Mouse (Mus musculus): ENCODE results near the gene Krt24. TPM values are rescaled to one million over a fixed set of nuclear protein-coding genes. Genes with fewer than 3 reads are reported as not detected.

Krt24 gene
- not detected in 2 replicates for polyA plus RNA-seq (2014; fragmentation: Nextera tagmentation; extraction: Ambion mirVana)

DNA sequence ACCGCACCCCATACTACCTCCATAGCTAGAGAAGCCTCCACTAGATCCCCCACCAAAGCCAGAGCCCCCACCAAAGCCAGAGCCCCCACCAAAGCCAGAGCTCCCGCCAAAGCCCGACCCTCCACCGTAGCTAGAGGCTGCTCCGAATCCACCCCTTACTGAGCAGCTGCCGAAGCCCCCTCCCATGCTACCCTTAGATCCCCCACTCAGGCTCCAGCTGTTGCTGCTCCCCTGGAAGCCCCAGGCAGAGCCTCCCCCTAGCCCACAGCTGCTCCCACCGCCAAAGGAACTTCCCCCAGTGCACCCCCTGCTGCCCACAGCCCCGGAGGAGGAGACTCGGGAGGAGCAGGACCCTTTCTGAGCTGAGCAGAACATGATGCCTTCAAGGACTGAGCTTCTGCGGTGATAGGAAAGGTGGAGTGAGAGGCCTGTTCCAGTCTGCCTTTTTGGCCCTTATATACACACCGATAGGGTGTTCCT, at the start of gene Krt24:
Krt24 (minus strand) TSS at position 430 of the 480 bp plus-strand sequence.
- Histone ChIP-seq H3K27me3 (replicated peaks; ENCODE audit: control insufficient read depth, insufficient read depth, low read length) (no peaks in the 10 kb centered on the region), H3K9ac (ENCODE audit: low read length) (no peak within 1 kb of the TSS), H3K4me2 (ENCODE audit: low read length) (no peak within 1 kb of the TSS), H3K36me3 (ENCODE audit: control insufficient read depth, insufficient read depth, low read length) (no peaks in the 10 kb centered on the region), H3K27ac (ENCODE audit: low read depth) (no peak within 1 kb of the TSS), H3K4me3 (ENCODE audit: low read depth, low read length) (no peak within 1 kb of the TSS), H3K9me3 (ENCODE audit: control insufficient read depth, low read length) (no peaks in the 10 kb centered on the region), H3K4me1 (replicated peaks; ENCODE audit: control insufficient read depth, insufficient read depth, low read length) (no peaks in the 10 kb centered on the region)
- DNase-seq (ENCODE audit: low spot score) (no peak), ATAC-seq (replicated peaks; ENCODE audit: low FRiP score, low TSS enrichment, low read depth) (no peak)
- 37% methylated on average over 11 of the region's 11 CpGs for WGBS

GRCm38 (mm10) chr11:99333426-99333825, 48.4 kb upstream of the Krt24 start:
- Histone ChIP-seq H3K4me2 (ENCODE audit: low read length) (no peak overlapping the region), H3K27me3 (replicated peaks; ENCODE audit: control insufficient read depth, insufficient read depth, low read length) (no peaks in the 10 kb centered on the region), H3K4me3 (ENCODE audit: low read depth, low read length) (no peak overlapping the region), H3K36me3 (ENCODE audit: control insufficient read depth, insufficient read depth, low read length) (no peaks in the 10 kb centered on the region), H3K9ac (ENCODE audit: low read length) (no peak overlapping the region), H3K27ac (ENCODE audit: low read depth) (no peak overlapping the region), H3K9me3 (ENCODE audit: control insufficient read depth, low read length) (no peaks in the 10 kb centered on the region), H3K4me1 (replicated peaks; ENCODE audit: control insufficient read depth, insufficient read depth, low read length) (no peaks in the 10 kb centered on the region)
- DNase-seq (ENCODE audit: low spot score) = no peak
- ATAC-seq (replicated peaks; ENCODE audit: low FRiP score, low TSS enrichment, low read depth) = no peak
- 52% methylated on average over 13 of the region's 13 CpGs for WGBS

DNA sequence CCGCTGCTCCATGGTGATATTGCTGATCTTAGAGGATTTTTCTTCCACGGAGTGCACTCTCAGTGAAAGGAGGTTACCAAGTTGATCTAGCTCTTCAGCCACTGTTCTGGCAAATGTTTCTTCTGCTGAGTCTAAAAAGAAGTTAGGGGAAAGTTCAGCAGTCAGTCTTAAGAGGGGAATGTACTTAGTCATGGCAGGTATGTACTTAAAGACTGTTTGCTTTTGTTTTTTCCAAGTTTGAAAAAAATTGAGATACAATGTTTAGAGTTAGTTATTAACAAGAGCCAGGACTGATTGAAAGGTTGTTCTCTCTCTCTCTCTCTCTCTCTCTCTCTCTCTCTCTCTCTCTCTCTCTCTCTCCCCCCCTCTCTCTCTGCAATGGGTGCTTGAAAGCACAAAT, 44.6 kb upstream of the Krt24 start:
- Histone ChIP-seq H3K4me2 (ENCODE audit: low read length) (no peak overlapping the region), H3K36me3 (ENCODE audit: control insufficient read depth, insufficient read depth, low read length) (no peaks in the 10 kb centered on the region), H3K9ac (ENCODE audit: low read length) (no peak overlapping the region), H3K27ac (ENCODE audit: low read depth) (no peak overlapping the region), H3K4me1 (replicated peaks; ENCODE audit: control insufficient read depth, insufficient read depth, low read length) (no peaks in the 10 kb centered on the region), H3K9me3 (ENCODE audit: control insufficient read depth, low read length) (no peaks in the 10 kb centered on the region), H3K27me3 (replicated peaks; ENCODE audit: control insufficient read depth, insufficient read depth, low read length) (no peaks in the 10 kb centered on the region), H3K4me3 (ENCODE audit: low read depth, low read length) (no peak overlapping the region)
- WGBS = 41% methylated on average over 2 of the region's 2 CpGs
- DNase-seq (ENCODE audit: low spot score) = no peak
- no peak for ATAC-seq (replicated peaks; ENCODE audit: low FRiP score, low TSS enrichment, low read depth)

GRCm38 (mm10) chr11:99322851-99323250, 37.8 kb upstream of the Krt24 start, which contains the start of gene Krt25:
Gene Krt25 (minus strand): TSS chr11:99322951.
- no peaks in the 10 kb centered on the region; the same call in 1 of the 2 replicates for H3K4me1 ChIP-seq (replicated peaks; ENCODE audit: control insufficient read depth, insufficient read depth, low read length)
- H3K4me2 ChIP-seq (ENCODE audit: low read length) = no peak within 1 kb of the TSS
- H3K27me3 ChIP-seq (replicated peaks; ENCODE audit: control insufficient read depth, insufficient read depth, low read length) = no peaks in the 10 kb centered on the region
- H3K9me3 ChIP-seq (ENCODE audit: control insufficient read depth, low read length) = no peaks in the 10 kb centered on the region
- no peak within 1 kb of the TSS for H3K9ac ChIP-seq (ENCODE audit: low read length)
- DNase-seq (ENCODE audit: low spot score) (no peak), ATAC-seq (replicated peaks; ENCODE audit: low FRiP score, low TSS enrichment, low read depth) (no peak)
- no peaks in the 10 kb centered on the region for H3K36me3 ChIP-seq (ENCODE audit: control insufficient read depth, insufficient read depth, low read length)
- H3K4me3 ChIP-seq (ENCODE audit: low read depth, low read length) = no peak within 1 kb of the TSS
- WGBS = 90% methylated on average over 11 of the region's 11 CpGs
- no peak within 1 kb of the TSS for H3K27ac ChIP-seq (ENCODE audit: low read depth)

DNA sequence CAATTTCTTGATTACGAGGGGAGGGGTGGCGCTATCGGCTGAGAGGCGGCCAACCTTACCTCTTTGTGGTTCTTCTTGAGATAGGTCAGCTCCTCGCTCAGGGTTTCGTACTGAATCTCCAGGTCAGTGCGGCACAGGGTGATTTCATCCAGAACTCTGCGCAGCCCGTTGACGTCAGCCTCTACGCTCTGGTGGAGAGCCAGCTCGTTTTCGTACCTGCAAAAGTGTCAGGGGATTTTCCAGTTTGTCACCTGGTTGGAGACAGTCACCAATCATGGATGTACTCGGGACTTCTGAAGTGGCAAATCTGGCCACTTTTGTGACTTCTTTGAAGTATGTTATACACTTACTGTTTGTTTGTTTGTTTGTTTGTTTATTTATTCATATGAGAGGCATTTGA, 36.0 kb upstream of the Krt24 start:
- no peak for ATAC-seq (replicated peaks; ENCODE audit: low FRiP score, low TSS enrichment, low read depth)
- Histone ChIP-seq H3K36me3 (ENCODE audit: control insufficient read depth, insufficient read depth, low read length) (no peaks in the 10 kb centered on the region), H3K4me2 (ENCODE audit: low read length) (no peak overlapping the region), H3K27ac (ENCODE audit: low read depth) (no peak overlapping the region), H3K9me3 (ENCODE audit: control insufficient read depth, low read length) (no peaks in the 10 kb centered on the region), H3K9ac (ENCODE audit: low read length) (no peak overlapping the region), H3K4me1 (replicated peaks; ENCODE audit: control insufficient read depth, insufficient read depth, low read length) (peaks cover 6% of the 10 kb centered on the region; the same call in 1 of the 2 replicates), H3K4me3 (ENCODE audit: low read depth, low read length) (no peak overlapping the region), H3K27me3 (replicated peaks; ENCODE audit: control insufficient read depth, insufficient read depth, low read length) (no peaks in the 10 kb centered on the region)
- DNase-seq (ENCODE audit: low spot score) = no peak
- 90% methylated on average over 14 of the region's 14 CpGs for WGBS

DNA sequence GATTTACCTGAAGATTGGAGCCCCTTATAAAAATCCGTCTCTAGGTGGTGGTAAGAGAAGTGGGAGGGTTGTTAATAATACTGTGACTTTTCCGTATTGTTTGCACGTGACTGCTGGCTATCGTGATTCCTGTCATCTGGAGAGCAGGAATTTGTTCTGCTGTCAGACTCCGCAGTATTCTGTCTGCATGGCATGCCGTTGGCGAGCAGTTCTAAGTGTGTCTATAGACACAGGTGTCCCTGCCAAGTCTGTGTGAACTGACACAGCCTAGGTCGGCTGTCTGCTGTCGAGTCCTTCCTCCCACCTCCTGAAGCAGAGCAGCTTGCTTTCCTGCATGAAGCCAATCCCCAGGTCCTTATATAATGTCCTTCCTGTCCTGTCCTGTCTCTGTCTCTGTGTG, 34.1 kb upstream of the Krt24 start:
- WGBS = 37% methylated on average over 9 of the region's 9 CpGs
- H3K27me3 ChIP-seq (replicated peaks; ENCODE audit: control insufficient read depth, insufficient read depth, low read length) = no peaks in the 10 kb centered on the region
- H3K9ac ChIP-seq (ENCODE audit: low read length) = no peak overlapping the region
- DNase-seq (ENCODE audit: low spot score) (no peak), ATAC-seq (replicated peaks; ENCODE audit: low FRiP score, low TSS enrichment, low read depth) (no peak)
- no peak overlapping the region for H3K27ac ChIP-seq (ENCODE audit: low read depth)
- H3K4me2 ChIP-seq (ENCODE audit: low read length) = no peak overlapping the region
- no peaks in the 10 kb centered on the region for H3K36me3 ChIP-seq (ENCODE audit: control insufficient read depth, insufficient read depth, low read length)
- H3K4me1 ChIP-seq (replicated peaks; ENCODE audit: control insufficient read depth, insufficient read depth, low read length) = peaks cover 6% of the 10 kb centered on the region; the same call in 1 of the 2 replicates
- H3K9me3 ChIP-seq (ENCODE audit: control insufficient read depth, low read length) = no peaks in the 10 kb centered on the region
- H3K4me3 ChIP-seq (ENCODE audit: low read depth, low read length) = no peak overlapping the region

GRCm38 (mm10) chr11:99316543-99316942, 31.5 kb upstream of the Krt24 start:
- no peak overlapping the region; the same call in 1 of the 2 replicates for H3K27ac ChIP-seq (ENCODE audit: low read depth)
- no peak overlapping the region for H3K4me2 ChIP-seq (ENCODE audit: low read length)
- H3K36me3 ChIP-seq (ENCODE audit: control insufficient read depth, insufficient read depth, low read length) = no peaks in the 10 kb centered on the region
- ATAC-seq (replicated peaks; ENCODE audit: low FRiP score, low TSS enrichment, low read depth) = no peak
- DNase-seq (ENCODE audit: low spot score) = no peak
- H3K9ac ChIP-seq (ENCODE audit: low read length) = no peak overlapping the region
- no peaks in the 10 kb centered on the region for H3K27me3 ChIP-seq (replicated peaks; ENCODE audit: control insufficient read depth, insufficient read depth, low read length)
- peaks cover 13% of the 10 kb centered on the region; the same call in 1 of the 2 replicates for H3K4me1 ChIP-seq (replicated peaks; ENCODE audit: control insufficient read depth, insufficient read depth, low read length)
- no peaks in the 10 kb centered on the region for H3K9me3 ChIP-seq (ENCODE audit: control insufficient read depth, low read length)
- WGBS = 43% methylated on average over 8 of the region's 8 CpGs
- H3K4me3 ChIP-seq (ENCODE audit: low read depth, low read length) = no peak overlapping the region

- DNase-seq (ENCODE audit: low spot score) (no peak), ATAC-seq (replicated peaks; ENCODE audit: low FRiP score, low TSS enrichment, low read depth) (no peak)
- Histone ChIP-seq H3K9ac (ENCODE audit: low read length) (no peak overlapping the region), H3K4me3 (ENCODE audit: low read depth, low read length) (no peak overlapping the region), H3K4me1 (replicated peaks; ENCODE audit: control insufficient read depth, insufficient read depth, low read length) (peaks cover 16% of the 10 kb centered on the region; the same call in 1 of the 2 replicates), H3K27me3 (replicated peaks; ENCODE audit: control insufficient read depth, insufficient read depth, low read length) (no peaks in the 10 kb centered on the region), H3K27ac (ENCODE audit: low read depth) (no peak overlapping the region), H3K9me3 (ENCODE audit: control insufficient read depth, low read length) (no peaks in the 10 kb centered on the region), H3K4me2 (ENCODE audit: low read length) (no peak overlapping the region), H3K36me3 (ENCODE audit: control insufficient read depth, insufficient read depth, low read length) (no peaks in the 10 kb centered on the region)
- WGBS = 74% methylated on average over 2 of the region's 2 CpGs
Measured at GRCm38 (mm10) chr11:99314594-99314993, 29.5 kb upstream of the Krt24 start.

DNA sequence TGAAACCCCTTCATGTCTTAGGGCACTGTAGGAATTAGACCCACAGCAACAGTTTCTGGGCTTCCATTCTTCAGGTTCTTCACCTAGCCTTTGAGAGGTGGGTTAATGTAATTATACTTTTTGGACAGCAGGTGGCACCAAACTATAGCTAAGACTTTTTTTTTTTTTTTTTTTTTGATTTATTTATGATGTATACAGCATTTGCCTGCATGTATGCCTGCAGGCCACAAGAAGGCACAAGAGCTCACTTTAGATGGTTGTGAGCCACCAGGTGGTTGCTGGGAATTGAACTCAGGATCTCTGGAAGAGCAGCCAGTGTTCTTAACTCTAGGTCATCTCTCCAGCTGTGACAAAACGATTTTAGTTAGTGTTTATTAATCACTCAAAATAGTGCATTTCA, 25.8 kb upstream of the Krt24 start:
- WGBS = 72% methylated on average over 1 of the region's 1 CpGs
- no peaks in the 10 kb centered on the region for H3K27me3 ChIP-seq (replicated peaks; ENCODE audit: control insufficient read depth, insufficient read depth, low read length)
- DNase-seq (ENCODE audit: low spot score) (no peak), ATAC-seq (replicated peaks; ENCODE audit: low FRiP score, low TSS enrichment, low read depth) (no peak)
- no peak overlapping the region for H3K9ac ChIP-seq (ENCODE audit: low read length)
- no peak overlapping the region for H3K27ac ChIP-seq (ENCODE audit: low read depth)
- H3K4me1 ChIP-seq (replicated peaks; ENCODE audit: control insufficient read depth, insufficient read depth, low read length) = peaks cover 9% of the 10 kb centered on the region; the same call in 1 of the 2 replicates
- no peaks in the 10 kb centered on the region for H3K36me3 ChIP-seq (ENCODE audit: control insufficient read depth, insufficient read depth, low read length)
- H3K4me3 ChIP-seq (ENCODE audit: low read depth, low read length) = no peak overlapping the region
- no peaks in the 10 kb centered on the region for H3K9me3 ChIP-seq (ENCODE audit: control insufficient read depth, low read length)
- no peak overlapping the region for H3K4me2 ChIP-seq (ENCODE audit: low read length)
